Mouse (Mus musculus) adrenal gland, adult (tissue): Measurements from ENCODE around the gene Eln.

Experiments used
- DNase-seq, 2 experiments: peaks; one replicate each; pipeline ENCODE4 v3.0.0; 2022 to 2023; ENCODE audit warnings: low spot score in 1 of 2; ENCODE audit not compliant: inconsistent age in 2 of 2

Gene Eln

GRCm38 (mm10) chr5:134746890-134747511 lies at the start of gene Eln:
Gene Eln, minus strand, starts transcription at chr5:134747323.
- peak; percentile 27 to 62 for DNase-seq

- DNase-seq = no peak
Observed at GRCm38 (mm10) chr5:134790080-134790995, 43.2 kb upstream of the Eln start.

DNA sequence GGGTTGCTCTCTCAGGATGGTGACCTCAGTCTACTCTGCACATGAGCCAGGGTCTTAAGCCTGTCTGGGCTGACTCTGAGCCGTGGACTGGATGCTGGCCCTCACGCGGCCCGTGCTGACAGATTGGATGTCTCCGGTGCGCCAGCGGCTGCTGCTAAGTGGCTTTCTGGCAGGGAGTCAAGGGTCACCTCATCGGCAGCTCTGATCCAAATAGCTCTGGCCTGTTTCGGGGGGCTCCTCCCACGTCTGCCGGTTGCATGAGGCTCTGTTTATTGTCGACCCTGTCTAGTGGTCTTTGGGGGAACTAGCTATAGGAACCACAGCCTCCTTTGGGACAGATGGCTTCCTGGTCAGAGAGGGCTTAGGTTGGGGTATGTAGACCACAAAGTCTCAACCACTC lies 41.1 kb upstream of the Eln start:
- DNase-seq = no peak

- no peak for DNase-seq
Observed at GRCm38 (mm10) chr5:134785691-134786371, 38.7 kb upstream of the Eln start.

GRCm38 (mm10) chr5:134783794-134784193 lies 36.7 kb upstream of the Eln start:
- no peak for DNase-seq

DNA sequence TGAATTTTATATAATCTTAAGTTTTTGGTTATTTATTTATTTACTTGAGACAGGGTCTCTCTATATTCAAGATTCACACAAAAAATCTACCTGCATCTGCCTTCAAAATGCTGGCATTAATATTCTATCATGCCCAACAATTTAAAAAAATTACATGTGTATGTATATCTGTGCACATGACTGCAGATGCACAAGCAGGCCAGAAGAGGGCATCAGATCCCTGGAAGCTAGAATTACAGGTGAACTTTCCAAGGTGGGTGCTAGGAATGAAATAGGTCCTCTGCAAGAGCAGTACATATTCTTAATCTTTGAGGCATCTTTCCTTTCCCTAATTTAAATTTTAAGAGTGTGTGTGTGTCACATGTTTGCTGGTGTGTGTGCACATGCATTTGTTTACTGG lies 33.8 kb upstream of the Eln start:
- no peak for DNase-seq

DNA sequence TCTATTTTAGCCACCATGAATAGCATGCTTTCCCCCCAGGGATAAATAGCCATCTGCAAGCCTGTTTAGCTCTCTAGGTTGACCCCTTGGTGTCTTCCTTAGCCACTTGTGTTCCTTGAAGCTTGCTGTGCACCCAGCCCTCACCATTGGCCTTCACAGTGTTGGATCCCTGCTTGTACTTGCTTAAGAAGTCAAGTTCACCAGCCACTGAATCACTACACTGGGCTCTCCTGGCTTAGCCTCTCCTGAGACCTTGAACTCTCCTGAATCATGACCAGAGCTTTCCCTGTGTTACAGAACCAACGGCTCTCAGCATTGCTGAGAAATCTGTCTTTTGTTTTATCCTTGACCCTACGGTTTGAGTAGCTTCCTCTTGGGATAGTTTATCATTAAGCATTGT lies 33.0 kb upstream of the Eln start:
- DNase-seq = peak; percentile 82 to 90

- no peak for DNase-seq
Observed at GRCm38 (mm10) chr5:134776551-134776950, 29.4 kb upstream of the Eln start.

DNA sequence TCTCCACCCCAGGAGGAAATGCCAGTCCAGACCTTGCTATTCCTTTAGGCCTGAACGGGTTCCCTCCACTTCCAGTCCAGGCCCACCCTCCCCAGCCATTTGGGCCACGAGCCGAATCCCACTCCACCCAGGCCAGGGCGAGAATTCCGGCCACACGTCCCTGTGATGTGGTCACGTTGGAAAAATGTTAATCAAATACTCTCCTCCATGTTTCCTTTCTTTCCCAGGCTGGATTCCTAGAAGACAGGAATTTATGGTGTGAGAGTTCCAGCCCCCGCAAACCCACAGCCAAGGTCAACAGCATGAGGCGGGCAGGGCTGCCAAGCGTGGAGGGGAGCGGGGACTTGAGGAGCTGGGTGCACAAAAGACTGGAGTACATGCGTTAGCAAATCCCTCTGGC lies 25.4 kb upstream of the Eln start:
- DNase-seq = peak; percentile 36 to 56

GRCm38 (mm10) chr5:134771750-134772149 lies 24.6 kb upstream of the Eln start:
- no peak for DNase-seq

DNA sequence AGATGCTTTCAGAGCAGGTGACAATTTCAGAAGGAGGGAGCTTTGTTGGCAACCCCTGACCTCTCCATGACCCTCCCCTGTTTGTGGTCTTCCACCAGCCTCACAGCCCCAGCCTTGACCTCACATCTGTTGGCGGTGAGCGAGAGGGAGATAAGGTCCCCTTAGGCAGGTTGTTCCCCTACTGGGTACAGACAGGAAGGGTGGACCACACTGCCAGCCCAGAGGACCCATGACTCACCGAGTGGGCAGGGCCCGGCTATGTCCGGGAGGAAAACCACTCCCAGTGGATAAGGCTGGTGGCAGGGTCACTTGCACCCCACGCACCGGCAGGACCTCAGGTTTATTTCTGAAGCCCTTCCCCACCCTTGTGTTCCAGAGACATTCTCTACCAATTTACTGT lies 22.1 kb upstream of the Eln start:
- peak; percentile 48 to 52 for DNase-seq

DNA sequence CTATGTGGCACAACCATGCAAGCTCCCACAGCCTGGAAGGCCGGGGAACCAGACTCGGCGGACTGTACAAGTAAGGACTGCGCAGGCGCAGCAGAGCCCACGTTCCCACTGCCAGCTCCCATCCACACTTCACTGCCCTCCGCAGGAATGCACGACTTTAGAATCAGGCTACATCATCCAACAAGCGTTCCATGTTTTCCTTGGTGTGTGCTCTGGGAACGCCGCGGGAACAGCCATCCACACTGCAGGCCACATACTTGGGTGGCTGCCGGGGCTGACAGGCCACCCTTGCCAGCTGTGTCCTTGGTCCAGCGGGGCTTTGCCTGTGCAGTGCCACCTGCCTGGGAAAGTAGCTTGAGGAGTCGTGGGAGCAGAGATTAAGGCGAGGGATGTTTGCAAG lies 18.3 kb upstream of the Eln start:
- DNase-seq = peak in 1 of 2 experiments; percentile 43

GRCm38 (mm10) chr5:134763326-134763725 lies 16.2 kb upstream of the Eln start:
- DNase-seq = peak in 1 of 2 experiments; percentile 57

GRCm38 (mm10) chr5:134761409-134762124 lies 14.4 kb upstream of the Eln start:
- DNase-seq = peak in 1 of 2 experiments; percentile 48

DNA sequence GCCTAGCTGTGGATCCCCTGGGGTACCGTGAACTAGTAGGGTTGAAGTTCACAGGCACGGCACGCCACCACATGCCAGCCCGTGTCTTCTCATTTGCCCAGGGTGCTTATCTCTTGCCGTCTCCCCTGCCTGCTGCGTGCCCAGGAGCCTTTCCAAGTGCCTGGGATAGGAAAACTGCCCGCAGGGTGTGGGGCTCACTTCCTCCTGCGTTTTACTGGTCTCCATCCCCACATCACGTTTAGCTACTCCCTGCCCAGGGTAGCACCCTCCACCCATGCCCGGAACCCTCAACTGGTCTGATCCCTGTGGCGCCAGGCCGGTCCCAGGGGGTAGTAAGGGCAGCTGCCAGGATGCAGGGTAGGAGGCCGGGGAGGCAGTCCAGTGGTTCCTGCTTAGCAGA lies 8.9 kb upstream of the Eln start:
- DNase-seq = no peak

DNA sequence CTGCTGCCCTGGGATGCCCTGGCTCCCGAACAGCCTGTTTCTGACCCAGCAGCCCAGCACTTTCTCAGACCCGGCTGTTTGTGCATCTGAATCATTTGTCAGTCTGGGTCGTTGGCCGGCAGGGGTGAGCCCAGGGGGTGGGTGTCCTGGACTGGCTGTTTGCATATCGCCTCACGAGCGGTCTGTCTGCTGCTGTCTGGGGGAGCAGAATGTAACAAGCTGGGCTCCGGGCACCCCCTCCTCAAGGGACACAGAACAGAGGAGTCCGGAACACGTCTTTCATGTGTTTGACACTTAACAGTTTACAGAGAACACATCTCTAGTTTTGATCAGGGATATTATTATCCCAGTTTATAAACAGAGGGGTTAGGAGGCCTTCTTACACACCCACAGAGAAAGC lies 7.0 kb upstream of the Eln start:
- no peak for DNase-seq

DNA sequence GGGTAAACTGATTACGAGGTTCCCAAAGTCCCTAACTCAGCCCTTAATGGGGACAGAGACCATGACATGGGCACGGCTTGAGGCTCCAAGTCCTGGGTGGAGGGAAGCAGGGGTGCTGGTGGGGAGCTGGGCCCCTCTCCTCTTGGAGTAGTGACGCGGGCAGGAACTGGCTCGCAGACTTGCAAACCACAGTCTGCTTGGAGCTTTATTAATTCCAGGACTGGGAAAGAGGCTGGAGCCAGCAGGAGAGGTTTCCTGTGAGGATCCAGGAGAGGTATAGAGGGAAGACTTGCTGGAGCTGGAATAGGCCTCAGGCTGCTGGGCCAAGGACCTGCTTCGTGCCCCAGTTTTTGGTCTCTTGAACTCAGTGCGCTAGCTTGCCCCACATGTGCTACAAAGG lies 3.3 kb upstream of the Eln start:
- DNase-seq = no peak

- DNase-seq = peak; percentile 64 to 90
Observed at GRCm38 (mm10) chr5:134747947-134748618, 960 bp upstream of the Eln start.

DNA sequence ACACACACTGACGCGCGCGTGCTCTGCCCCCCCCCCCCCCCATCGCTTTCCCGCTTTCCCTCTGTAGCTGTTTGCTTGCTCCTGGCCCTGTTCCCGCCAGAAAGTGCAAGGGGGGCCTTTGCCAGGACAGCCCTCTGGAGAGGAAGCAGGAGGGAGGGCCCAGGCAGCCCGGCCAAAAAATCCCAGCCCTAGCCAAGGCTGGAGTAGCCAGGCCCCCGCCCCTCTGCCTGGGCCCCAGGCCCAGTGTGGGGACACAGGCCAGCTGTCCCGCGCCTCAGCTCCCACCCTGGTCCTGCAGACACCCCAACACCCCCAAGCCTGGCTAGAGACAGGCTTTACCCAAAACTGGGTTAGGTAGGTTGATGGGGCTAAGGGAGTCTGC lies 380 bp upstream of the Eln start:
- DNase-seq = peak; percentile 71 to 81

- no peak for DNase-seq
Observed at GRCm38 (mm10) chr5:134746201-134746600, 922 bp downstream of the Eln start.

DNA sequence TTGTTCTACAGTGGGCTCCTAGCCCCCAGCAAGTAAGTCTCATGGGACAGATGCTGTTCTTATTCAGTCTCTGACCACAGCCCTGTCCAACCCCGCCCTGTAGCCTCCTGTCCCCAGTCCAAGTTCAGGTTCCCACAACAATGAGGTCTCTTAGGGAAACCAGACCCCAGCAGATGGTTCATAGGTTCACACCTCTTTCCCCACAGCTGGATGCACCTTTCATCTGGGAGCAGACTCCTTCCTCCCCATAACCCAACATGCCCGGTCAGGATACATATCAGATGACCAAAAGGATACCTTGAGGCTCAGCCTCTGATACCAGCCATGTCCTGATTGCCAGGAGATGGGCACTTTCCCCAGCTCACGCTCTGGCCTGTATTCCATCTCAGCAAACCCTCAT lies 1.3 kb downstream of the Eln start:
- no peak for DNase-seq
